Mouse (Mus musculus) cerebellum, adult 2 months (tissue): ENCODE data around the gene Vwa7.
"Not testable (repeated sequence)": the region's sequence is repeated elsewhere in the genome, so short reads cannot be mapped to it uniquely, and the experiment has no call there.

Experiments
- CTCF ChIP-seq: fragments of 200-500 bp; IDR thresholded peaks from 2 replicates; pipeline ENCODE4 v1.5.1; 2011; ENCODE audit warnings: low read depth, mild to moderate bottlenecking, control low read depth, low read length, moderate library complexity, borderline replicate concordance; ENCODE audit not compliant: insufficient read depth
- POLR2A ChIP-seq: fragments of 200-500 bp; IDR thresholded peaks from 2 replicates; pipeline ENCODE4 v1.6.1; 2011; ENCODE audit warnings: low read length, control low read depth, borderline replicate concordance; ENCODE audit not compliant: insufficient read depth

DNA sequence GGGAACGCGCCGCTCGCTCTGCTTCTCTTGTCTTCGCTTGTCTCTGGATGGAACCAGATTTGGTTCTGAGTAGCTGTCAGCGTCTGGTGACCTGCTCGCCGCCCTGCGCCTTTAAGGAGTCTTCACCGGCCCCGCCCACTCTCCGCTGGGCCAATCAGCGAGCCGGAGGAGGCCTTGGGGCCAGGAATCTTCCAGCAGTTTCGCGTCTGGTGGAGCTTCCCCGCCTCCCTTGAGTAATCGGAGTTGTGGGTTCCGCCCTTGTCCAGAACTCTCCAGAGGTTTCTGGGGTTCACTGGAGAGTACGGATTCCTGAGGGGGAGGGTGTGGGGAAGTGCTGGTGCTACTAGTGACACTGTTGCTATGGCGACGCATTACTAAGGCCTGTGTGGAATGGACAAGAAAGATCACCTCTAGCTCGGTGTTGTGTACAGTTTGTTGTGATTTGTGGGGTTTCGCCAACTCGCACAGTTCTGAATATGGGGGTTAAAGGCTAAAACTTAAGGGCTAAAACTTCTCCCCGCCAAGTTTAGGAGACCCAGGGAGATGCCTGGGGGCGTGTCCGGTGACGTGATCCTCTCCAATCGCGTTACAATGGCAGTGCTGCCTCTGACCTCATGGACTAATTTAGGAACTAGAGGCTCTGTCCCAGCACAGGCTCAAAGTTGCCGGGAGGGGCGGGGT lies 44.2 kb upstream of the Vwa7 start, which contains the start of the genes Hspa1a and Hspa1l:
- not testable (repeated sequence) for TF ChIP-seq CTCF
- peak; percentile 56; the same call in 1 of the 2 replicates for TF ChIP-seq POLR2A
